Mouse (Mus musculus): ENCODE measurements around the gene Vti1a.
A peak's percentile ranks its signal among the peaks of the same experiment; 100 is the strongest.

Gene Vti1a

GRCm38 (mm10) chr19:55316109-55316714 is at the start of gene Vti1a:
Gene Vti1a, plus strand, starts transcription at chr19:55316295.
- peak; percentile 90 for DNase-seq

DNA sequence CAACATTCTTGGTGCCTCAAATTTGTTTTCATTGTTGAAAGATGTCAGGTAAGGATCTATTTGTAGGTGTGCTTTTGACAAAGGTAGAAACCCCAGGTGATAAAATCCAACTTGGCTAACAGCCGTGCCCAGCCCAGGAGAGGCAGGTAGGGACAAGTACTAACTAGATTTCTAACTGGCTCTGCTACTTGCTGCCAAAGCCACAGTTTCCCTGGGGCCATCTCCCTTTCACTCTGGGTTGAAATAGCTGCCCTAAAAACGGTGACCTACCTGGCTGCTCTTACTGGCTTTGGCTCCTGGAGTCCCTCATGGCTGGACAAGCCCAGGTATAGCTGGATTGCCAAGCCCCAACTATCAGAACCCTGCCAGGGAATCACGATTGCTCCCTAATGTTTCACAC is 49.3 kb upstream of the Vti1a start:
- no peak for DNase-seq

DNA sequence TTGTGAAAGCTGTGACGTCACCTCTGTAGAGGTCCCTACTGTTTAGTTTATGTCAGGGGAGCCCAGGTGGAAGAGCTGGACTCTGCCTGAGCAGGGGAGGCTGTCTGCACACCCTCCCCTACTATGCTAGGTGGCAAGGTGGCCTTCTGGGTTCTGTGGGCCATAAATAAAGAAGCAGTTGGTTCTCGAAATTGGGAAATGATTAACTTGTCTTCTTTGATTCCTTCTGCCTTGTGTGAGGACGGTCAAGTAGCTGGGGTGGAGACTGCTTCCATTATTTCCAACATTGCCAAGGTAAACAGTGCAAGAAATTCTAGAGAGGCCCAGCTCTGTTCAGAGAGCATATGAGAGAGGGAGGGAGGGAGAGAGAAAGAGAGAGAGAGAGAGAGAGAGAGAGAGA is 47.9 kb upstream of the Vti1a start:
- DNase-seq, result no peak

- no peak for DNase-seq
These were observed 47.0 kb upstream of the Vti1a start for GRCm38 (mm10) chr19:55269051-55269450.

DNA sequence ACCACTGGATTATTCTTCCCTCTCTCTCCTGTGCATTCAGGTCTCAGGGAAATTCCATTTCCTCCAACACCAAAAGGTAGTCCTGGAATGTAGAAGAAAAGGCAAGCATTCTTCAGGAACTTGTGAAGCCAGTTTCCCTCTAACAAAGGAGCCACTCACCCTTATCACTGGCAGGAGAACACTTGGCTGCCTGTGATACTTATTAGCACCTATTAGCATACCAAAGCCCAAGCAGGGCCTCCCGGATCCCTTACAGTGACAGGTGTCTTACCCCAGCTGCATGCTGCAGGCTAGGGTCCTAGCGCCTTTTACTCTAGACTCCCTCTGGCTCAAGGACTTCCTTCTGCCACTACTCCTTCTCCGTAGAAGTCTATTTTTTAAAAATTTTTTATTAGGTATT is 44.6 kb upstream of the Vti1a start:
- DNase-seq, result no peak

DNA sequence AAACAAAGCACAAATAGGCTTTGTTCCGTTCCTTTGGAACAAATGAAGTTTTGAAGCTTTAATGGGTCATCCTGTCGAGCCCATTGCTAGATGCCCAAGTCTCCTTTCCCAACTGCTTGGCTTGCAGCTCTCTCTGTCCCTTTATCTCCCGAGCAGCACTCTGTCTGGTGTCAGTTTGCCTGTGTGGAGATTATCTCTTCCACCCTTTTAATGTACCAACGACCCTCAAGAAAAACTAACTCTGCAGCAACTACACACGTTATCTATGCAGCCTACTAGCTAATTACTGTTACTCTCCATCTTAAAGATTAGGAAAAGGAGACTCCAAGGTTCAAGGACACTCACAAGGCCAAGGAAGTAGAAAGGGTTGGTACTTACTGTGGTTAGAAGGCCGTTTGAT is 42.8 kb upstream of the Vti1a start:
- no peak for DNase-seq

DNA sequence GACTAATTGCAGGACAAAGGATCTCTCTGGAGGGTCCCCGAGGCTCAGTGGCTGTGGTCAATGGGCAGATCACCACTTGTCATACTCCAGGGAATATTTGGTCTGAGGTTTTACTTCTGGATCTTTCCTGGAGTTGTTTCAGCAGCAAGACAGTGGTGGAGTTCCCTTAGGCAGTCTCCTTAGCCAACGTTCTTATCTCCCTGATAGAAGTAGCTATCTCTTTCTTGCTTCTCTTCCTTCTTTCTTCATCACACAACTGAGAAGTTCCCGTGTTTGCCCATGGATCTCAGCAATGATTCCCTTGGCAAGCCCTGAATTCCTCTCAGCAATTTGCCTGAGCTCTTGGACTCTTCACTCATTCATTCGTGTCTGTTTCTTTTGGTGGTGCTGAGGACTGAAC is 40.0 kb upstream of the Vti1a start:
- DNase-seq, result no peak

DNA sequence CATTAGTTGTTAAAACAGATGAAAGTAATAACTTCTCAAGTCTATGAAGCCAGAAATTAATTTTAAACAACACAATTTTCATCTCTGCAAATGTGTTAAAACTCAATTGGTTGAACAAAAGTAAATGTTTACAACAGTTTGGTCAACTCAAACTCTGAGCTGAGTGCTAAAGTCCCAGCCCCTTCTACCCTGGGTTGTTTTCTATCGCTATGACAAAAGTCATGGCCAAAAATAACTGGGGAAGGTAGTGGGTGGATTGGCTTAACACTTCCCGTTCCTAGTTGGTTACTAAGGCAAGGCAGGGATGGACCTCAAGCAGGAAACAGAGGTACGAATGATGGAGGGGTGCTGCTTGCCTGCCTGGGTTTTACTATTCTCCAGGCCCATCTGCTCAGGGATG is 39.3 kb upstream of the Vti1a start:
- DNase-seq, result no peak

- DNase-seq, result no peak
These were observed 32.0 kb upstream of the Vti1a start for GRCm38 (mm10) chr19:55284093-55284492.

DNA sequence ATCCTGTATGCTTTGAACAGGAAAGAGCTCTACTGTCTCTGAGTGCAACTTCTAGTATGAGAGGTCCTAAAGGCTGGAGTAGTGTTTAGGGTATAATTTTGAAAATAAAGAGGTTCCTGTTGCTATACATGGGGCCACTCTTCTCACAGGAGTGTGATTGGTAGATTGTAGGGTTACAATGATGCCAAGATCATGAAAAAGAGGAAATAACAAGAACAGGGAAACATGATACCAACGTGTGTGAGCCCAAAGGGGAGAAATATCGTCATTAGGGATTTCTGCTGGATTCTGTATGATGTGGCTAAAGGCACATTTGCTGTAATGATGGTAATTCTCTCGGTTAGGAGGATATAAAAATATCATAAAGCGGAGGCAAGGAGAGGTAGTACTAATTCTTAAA is 30.1 kb upstream of the Vti1a start:
- no peak for DNase-seq

DNA sequence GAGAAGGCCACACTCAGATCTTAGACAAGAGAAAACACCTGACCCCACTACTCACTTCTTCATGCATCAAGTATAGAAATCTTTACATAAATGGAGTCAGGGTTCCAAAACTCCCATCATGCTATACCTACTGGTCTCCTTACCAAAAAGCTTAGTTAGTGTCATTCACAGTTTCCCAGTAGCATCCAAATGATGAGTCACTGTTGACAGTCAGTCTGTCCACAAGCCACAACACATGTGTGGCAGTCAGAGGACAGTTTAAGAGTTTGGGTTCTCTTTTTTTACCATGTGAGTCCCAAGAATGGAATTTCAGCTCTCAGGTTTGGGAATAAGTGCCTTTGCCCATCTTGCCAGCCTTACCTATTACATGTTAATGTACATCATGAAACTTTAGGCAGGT is 27.1 kb upstream of the Vti1a start:
- no peak for DNase-seq

GRCm38 (mm10) chr19:55290621-55291270 is 25.3 kb upstream of the Vti1a start:
- DNase-seq, result no peak

GRCm38 (mm10) chr19:55292210-55292850 is 23.8 kb upstream of the Vti1a start:
- no peak for DNase-seq

DNA sequence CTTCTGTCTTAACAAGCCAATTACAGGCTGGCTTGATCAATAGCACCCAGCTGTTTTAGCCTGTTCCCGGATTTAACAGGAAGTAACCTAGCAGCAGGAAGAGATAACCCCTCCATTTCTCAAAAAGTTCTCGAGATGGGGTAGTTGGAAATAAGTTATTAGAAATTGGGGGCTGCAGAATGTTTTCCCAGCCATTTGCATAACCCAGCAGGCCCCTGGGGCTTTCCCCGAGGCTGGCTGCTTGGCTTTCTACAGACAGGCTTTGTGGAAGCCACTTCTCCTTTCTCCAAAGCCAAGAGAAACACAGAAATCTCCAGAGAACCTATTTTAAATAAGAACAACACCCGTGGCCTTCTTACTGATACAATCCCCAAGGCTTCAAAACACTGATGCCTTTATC is 22.9 kb upstream of the Vti1a start:
- no peak for DNase-seq

DNA sequence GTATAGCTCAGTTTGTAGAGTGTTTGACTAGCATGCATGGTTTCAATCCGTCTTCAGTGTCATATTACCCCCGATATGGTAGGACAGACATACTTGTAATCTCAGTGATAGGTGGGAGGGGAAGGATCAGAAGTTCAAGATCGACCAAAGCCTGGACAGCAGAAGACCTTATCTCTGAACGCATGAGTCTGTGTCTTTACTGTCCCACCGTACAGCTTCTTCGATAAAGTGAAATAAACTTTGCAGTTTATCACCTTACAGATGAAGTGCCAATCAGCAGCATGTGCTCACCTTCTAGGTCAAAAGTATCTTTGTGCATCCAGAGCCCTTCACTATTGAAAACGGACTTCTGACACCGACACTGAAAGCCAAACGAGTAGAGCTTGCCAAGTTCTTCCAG is 21.0 kb upstream of the Vti1a start:
- no peak for DNase-seq

DNA sequence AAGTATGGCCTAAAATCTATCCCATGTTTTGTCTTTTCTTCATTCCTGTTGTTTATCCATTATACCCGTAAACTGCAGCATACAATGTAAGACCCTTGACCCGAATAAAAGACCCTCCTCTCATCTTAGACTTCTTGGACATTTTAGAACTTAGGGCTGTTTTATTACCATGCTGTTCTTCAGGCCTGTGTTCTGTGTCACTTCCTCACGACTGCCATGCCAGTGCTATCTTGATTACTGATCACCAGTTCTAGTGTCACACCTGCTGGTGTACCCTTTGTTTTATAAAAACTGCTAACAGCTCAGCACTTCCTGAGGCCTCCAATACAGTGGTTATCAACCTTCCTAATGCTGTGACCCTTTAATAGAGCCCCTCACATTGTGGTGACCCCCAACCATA is 20.5 kb upstream of the Vti1a start:
- DNase-seq, result no peak

- DNase-seq, result no peak
These were observed 19.8 kb upstream of the Vti1a start for GRCm38 (mm10) chr19:55296301-55296700.

- no peak for DNase-seq
These were observed 18.6 kb upstream of the Vti1a start for GRCm38 (mm10) chr19:55297489-55297888.

- no peak for DNase-seq
These were observed 18.1 kb upstream of the Vti1a start for GRCm38 (mm10) chr19:55297961-55298360.

- no peak for DNase-seq
These were observed 16.7 kb upstream of the Vti1a start for GRCm38 (mm10) chr19:55299378-55299777.

DNA sequence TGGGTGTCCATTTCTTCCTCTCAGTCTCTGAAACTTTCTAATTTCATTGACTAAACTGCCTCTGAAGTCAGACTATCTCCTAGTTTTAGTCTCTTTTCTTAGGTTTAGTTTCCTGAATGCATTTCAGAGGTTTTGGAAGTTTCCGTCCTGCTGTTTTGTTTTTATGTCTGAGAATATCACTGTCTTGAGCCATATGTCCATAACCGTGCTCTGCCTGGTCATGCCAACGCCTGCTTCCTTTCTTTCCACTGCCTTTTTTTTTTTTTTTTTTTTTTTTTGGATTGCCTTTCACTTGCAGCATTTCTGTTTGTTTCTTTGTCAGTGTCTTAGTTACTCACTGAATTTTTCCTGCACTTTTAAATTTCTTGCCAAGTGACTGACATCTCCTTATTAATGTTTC is 15.6 kb upstream of the Vti1a start:
- DNase-seq, result no peak

DNA sequence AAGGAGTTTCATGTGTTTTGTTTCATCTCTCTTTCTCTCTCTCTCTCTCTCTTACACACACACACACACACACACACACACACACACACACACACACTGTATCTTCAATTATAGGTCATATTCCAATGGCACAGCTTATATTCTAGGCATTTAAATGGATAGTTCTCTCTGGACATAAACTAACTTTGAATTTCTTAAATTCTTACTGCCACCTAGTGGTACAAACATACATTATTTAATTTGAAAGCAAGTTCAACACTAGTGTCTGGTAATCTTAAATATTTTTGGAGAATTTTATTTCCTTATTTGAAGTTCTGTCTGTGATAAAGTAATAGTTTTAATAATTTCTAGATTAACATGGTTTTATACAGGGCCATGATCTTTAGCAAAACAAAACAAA is 11.1 kb upstream of the Vti1a start:
- DNase-seq, result no peak

- DNase-seq, result no peak
These were observed 4.2 kb upstream of the Vti1a start for GRCm38 (mm10) chr19:55311874-55312273.

- no peak for DNase-seq
These were observed 2.4 kb upstream of the Vti1a start for GRCm38 (mm10) chr19:55313649-55314048.

Measured in right cerebral cortex, postnatal 4 days (tissue).